Mouse (Mus musculus): ENCODE measurements around the gene Elmsan1.

The Elmsan1 gene

GRCm38 (mm10) chr12:84100071-84100470, 118.6 kb downstream of the Elmsan1 start:
- in situ Hi-C loops (cut with MseI, MboI): no loop called here

GRCm38 (mm10) chr12:84099605-84100004, 119.1 kb downstream of the Elmsan1 start:
- in situ Hi-C loops (cut with MseI, MboI): no loop called here

Data from mouse trophoblast stem cell (cell line).